In the genomic region with DNA sequence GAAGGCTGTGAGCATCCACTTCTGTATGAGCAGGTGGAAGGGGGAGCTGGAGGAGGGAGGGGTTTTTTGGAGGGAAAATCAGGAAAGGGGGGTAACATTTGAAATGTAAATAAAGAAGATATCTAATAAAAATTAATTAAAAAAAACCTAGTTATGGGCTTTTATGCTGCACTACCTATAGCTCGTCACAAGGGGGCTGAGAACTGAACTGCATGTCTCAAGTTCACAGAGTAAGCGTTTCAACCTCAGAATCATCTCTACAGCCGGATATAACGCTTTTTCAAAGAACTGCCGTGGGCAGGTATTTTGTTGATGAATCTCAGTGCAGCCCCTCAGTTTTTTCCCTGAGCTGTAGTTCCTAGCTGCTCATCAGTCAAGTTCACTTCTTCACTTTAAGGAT, we compare ENCODE assay signal across 10 mouse cellular contexts. TPM values are rescaled to one million over a fixed set of nuclear protein-coding genes. Genes with fewer than 3 reads are reported as not detected.
DNase-seq lines count a peak whose midpoint lies in the region; ATAC-seq and TF ChIP-seq lines count a peak whose summit lies in the region.
"Had no signal": no experiment of that assay in that cellular context is flagged by ENCODE, and none has a peak within 500 bp of the region (broad histone marks: within the 10 kb centered on the region; RNA-seq: fewer than 3 reads in every experiment).

No protein-coding gene starts in this region.

- TF ChIP-seq RAD21 in CH12.LX (IDR thresholded peaks at IDR 0.05; ENCODE audit: low read depth, low read length) = peak; percentile 45

- TF ChIP-seq POLR2A in CH12.LX (IDR thresholded peaks at IDR 0.05; ENCODE audit: low read depth, low read length) = no peak

- in situ Hi-C loops in CH12.LX (cut with MboI; ENCODE audit: low pct_ligation_motif_present, low pct_unique_long_range_greater_than_20kb, low sequenced_read_pairs) = loop anchor here (25.0 kb wide), 2 partner anchors 377 to 477 kb away; no protein-coding TSS in a partner anchor

- peak; percentile 25 for DNase-seq in forebrain, postnatal 0 days
- DNase-seq in left cerebral cortex, adult 2 months (ENCODE audit: extremely low spot score in 1 of 2, low spot score in 2 of 2) = peak; percentile 12 to 15
- no peak for DNase-seq in left cerebral cortex, postnatal 36 days (ENCODE audit: low spot score in 2 of 2)
- DNase-seq in CH12.LX (ENCODE audit: extremely low read depth) = peak; percentile 33
- DNase-seq in T-cell, adult 2 months (ENCODE audit: low spot score) = no peak
- no peak for DNase-seq in adrenal gland, postnatal 4 days (ENCODE audit: low spot score in 2 of 2)

- no peak for TF ChIP-seq EP300 in CH12.LX (IDR thresholded peaks at IDR 0.05; ENCODE audit: low read length)

- peak; percentile 66 for TF ChIP-seq CTCF in forebrain, postnatal 0 days (IDR thresholded peaks at IDR 0.05; ENCODE audit: low read depth)
- TF ChIP-seq CTCF in left cerebral cortex, adult 2 months (IDR thresholded peaks at IDR 0.05) = peak; percentile 70
- peak; percentile 32 to 68; a peak in 3 of 4 replicates for TF ChIP-seq CTCF in CH12.LX (conservative IDR thresholded peaks at IDR 0.05 in 1 of 2, IDR thresholded peaks at IDR 0.05 in 1 of 2; ENCODE audit: low read depth in 2 of 2, low read length in 2 of 2)

- H3K27me3 ChIP-seq in forebrain, postnatal 0 days (ENCODE audit: insufficient read depth, low read length) = no peaks in the 10 kb centered on the region
- H3K27me3 ChIP-seq in forebrain, embryonic 13.5 days = no peaks in the 10 kb centered on the region
- H3K27me3 ChIP-seq in CH12.LX (replicated peaks) = no peaks in the 10 kb centered on the region
- H3K27me3 ChIP-seq: heart, embryonic 15.5 days; megakaryocyte, embryonic 14.5 days had no signal

- no peak overlapping the region for H3K4me2 ChIP-seq in forebrain, postnatal 0 days (ENCODE audit: low read depth)
- H3K4me2 ChIP-seq in forebrain, embryonic 13.5 days = no peak overlapping the region
- 0 out of 2 replicates have a peak overlapping the region, but pooled peaks have one; percentile 9 for H3K4me2 ChIP-seq in CH12.LX (ENCODE audit: insufficient read depth, low read depth, poor library complexity, severe bottlenecking)
- H3K4me2 ChIP-seq: heart, embryonic 15.5 days had no signal

- no peaks in the 10 kb centered on the region for H3K36me3 ChIP-seq in forebrain, postnatal 0 days (ENCODE audit: insufficient read depth)
- H3K36me3 ChIP-seq in forebrain, embryonic 13.5 days (ENCODE audit: poor library complexity, severe bottlenecking) = no peaks in the 10 kb centered on the region
- H3K36me3 ChIP-seq in CH12.LX (replicated peaks in 1 of 2; ENCODE audit: control insufficient read depth in 1 of 2, insufficient read depth in 1 of 2, low read length in 1 of 2) = no peaks in the 10 kb centered on the region
- H3K36me3 ChIP-seq: heart, embryonic 15.5 days had no signal

- no peak overlapping the region for H3K27ac ChIP-seq in forebrain, postnatal 0 days (ENCODE audit: low read depth, low read length)
- H3K27ac ChIP-seq in forebrain, embryonic 13.5 days = no peak overlapping the region
- H3K27ac ChIP-seq in left cerebral cortex, adult 2 months = no peak overlapping the region
- no peak overlapping the region for H3K27ac ChIP-seq in CH12.LX (ENCODE audit: insufficient read depth, low read depth)
- H3K27ac ChIP-seq: heart, embryonic 15.5 days had no signal

- no peak for ATAC-seq in forebrain, postnatal 0 days
- no peak for ATAC-seq in forebrain, embryonic 13.5 days
- ATAC-seq in common myeloid progenitor, adult 5-6 weeks (replicated peaks; ENCODE audit: low read depth, poor library complexity, severe bottlenecking) = peak; percentile 68; the same call in 1 of the 2 replicates

- H3K79me2 ChIP-seq in CH12.LX (replicated peaks; ENCODE audit: control insufficient read depth, extremely low read depth, insufficient read depth, poor library complexity, severe bottlenecking) = no peaks in the 10 kb centered on the region

- no peaks in the 10 kb centered on the region for H3K9me3 ChIP-seq in forebrain, postnatal 0 days (ENCODE audit: low read length)
- H3K9me3 ChIP-seq in forebrain, embryonic 13.5 days (replicated peaks) = no peaks in the 10 kb centered on the region
- no peaks in the 10 kb centered on the region for H3K9me3 ChIP-seq in CH12.LX (replicated peaks; ENCODE audit: low read length)
- H3K9me3 ChIP-seq: heart, embryonic 15.5 days; megakaryocyte, embryonic 14.5 days had no signal

- 24% methylated on average over 5 of the region's 5 CpGs for WGBS in forebrain, postnatal 0 days
- WGBS in forebrain, embryonic 13.5 days = 27% methylated on average over 5 of the region's 5 CpGs

- H3K4me3 ChIP-seq in forebrain, postnatal 0 days (ENCODE audit: low read depth, low read length) = no peak overlapping the region
- no peak overlapping the region for H3K4me3 ChIP-seq in forebrain, embryonic 13.5 days
- H3K4me3 ChIP-seq in left cerebral cortex, adult 2 months = no peak overlapping the region
- no peak overlapping the region for H3K4me3 ChIP-seq in CH12.LX (replicated peaks in 1 of 3; ENCODE audit: low read depth in 2 of 3, low read length in 2 of 3, poor library complexity in 1 of 3)
- H3K4me3 ChIP-seq: heart, embryonic 15.5 days; megakaryocyte, embryonic 14.5 days had no signal

- no peaks in the 10 kb centered on the region for H3K4me1 ChIP-seq in forebrain, postnatal 0 days (ENCODE audit: insufficient read depth)
- H3K4me1 ChIP-seq in forebrain, embryonic 13.5 days = no peaks in the 10 kb centered on the region
- peaks cover 0 to 2% of the 10 kb centered on the region in 2 experiments; a peak in 1 of 4 replicates for H3K4me1 ChIP-seq in CH12.LX (ENCODE audit: control insufficient read depth in 1 of 2, insufficient read depth in 2 of 2)
- H3K4me1 ChIP-seq: megakaryocyte, embryonic 14.5 days had no signal

- intact Hi-C loops in left cerebral cortex, adult 2 months (cut with DNase I) = no loop called here
- intact Hi-C loops in left cerebral cortex, postnatal 36 days (cut with DNase I) = loop anchor here (10.0 kb wide), 1 partner anchor 255 kb away; the partner anchor contains the start of gene Hmgcll1

- no peak overlapping the region for H3K9ac ChIP-seq in forebrain, postnatal 0 days
- H3K9ac ChIP-seq in forebrain, embryonic 13.5 days = no peak overlapping the region
- H3K9ac ChIP-seq in CH12.LX (ENCODE audit: insufficient read depth, low read depth) = no peak overlapping the region
- H3K9ac ChIP-seq: heart, embryonic 15.5 days had no signal

- dilution Hi-C loops in CH12.LX (cut with MboI; ENCODE audit: extremely low pct_ligation_motif_present, extremely low pct_unique_long_range_greater_than_20kb, low sequenced_read_pairs) = no loop called here

TF ChIP-seq in CH12.LX, 34 proteins besides CTCF, POLR2A, EP300 and RAD21:
- no peak for TF ChIP-seq CHD2 (IDR thresholded peaks at IDR 0.05; ENCODE audit: low read length)
- TF ChIP-seq SMC3 (IDR thresholded peaks at IDR 0.05; ENCODE audit: low read depth, low read length) = peak; percentile 67
- no peak for TF ChIP-seq MAX (IDR thresholded peaks at IDR 0.05; ENCODE audit: low read length)
- no peak for TF ChIP-seq ZC3H11A (IDR thresholded peaks at IDR 0.05; ENCODE audit: low read depth, low read length)

RNA-seq across cellular contexts. Expression of gene Bmp5, which starts 15.1 kb away (rescaled TPM):
- total RNA-seq in forebrain, postnatal 0 days (2014; rRNA removed) = 2.4 and 3.0 TPM in 2 replicates
- polyA plus RNA-seq in forebrain, postnatal 0 days (2015; fragmentation: Nextera tagmentation; extraction: Ambion mirVana) = 1.7 and 2.2 TPM in 2 replicates
- polyA plus RNA-seq in forebrain, embryonic 13.5 days (2015; fragmentation: Nextera tagmentation; extraction: Ambion mirVana) = 1.3 and 2.3 TPM in 2 replicates
- 1 to 10 TPM; 1.0 to 1.7 TPM for total RNA-seq in left cerebral cortex, adult 2 months (2021)
- 1 to 10 TPM; 1.1 to 1.4 TPM for total RNA-seq in left cerebral cortex, postnatal 36 days (2021)
- not detected in 2 replicates for total RNA-seq in CH12.LX (2012; rRNA removed)
- not detected in 2 replicates for total RNA-seq in CH12.LX (2014; rRNA removed)
- not detected in 2 replicates for polyA plus RNA-seq in CH12.LX (2012; ENCODE audit: insufficient read length, low read depth)
- total RNA-seq in common myeloid progenitor, adult 5-6 weeks (2017) = not detected in 2 replicates
- 10 to 100 TPM in 1 of 2 experiments, 1 to 10 TPM in 1; 8.3 to 12.7 TPM for total RNA-seq in adrenal gland, postnatal 4 days (2021)

Comparison
In these comparisons a context has a peak if more than half of its experiments do, and no peak if none do; other contexts are left out.
1. DNase-seq: peak in forebrain, postnatal 0 days (single experiment), left cerebral cortex, adult 2 months (2 of 2) and CH12.LX (single experiment); none in left cerebral cortex, postnatal 36 days (0 of 2), T-cell, adult 2 months (single experiment) and adrenal gland, postnatal 4 days (0 of 2).
2. Peak in every context shown above with its lines, with median percentiles within 50 percentile points of each other: CTCF ChIP-seq.